Mouse (Mus musculus) colon, adult 2 months (tissue): Measurements from ENCODE around the gene Chd9. TPM values are rescaled to one million over a fixed set of nuclear protein-coding genes. Genes with fewer than 3 reads are reported as not detected.

Source experiments
- polyA plus RNA-seq: library from polyadenylated mRNA; depleted of rRNA; stranded (reverse); fragments of >200 nt; gene quantifications from 2 replicates; pipeline ENCODE4 v1.2.3, GENCODE M21; 2012; rRNA removed

The Chd9 gene
- 277 and 308 TPM in 2 replicates for polyA plus RNA-seq

DNA sequence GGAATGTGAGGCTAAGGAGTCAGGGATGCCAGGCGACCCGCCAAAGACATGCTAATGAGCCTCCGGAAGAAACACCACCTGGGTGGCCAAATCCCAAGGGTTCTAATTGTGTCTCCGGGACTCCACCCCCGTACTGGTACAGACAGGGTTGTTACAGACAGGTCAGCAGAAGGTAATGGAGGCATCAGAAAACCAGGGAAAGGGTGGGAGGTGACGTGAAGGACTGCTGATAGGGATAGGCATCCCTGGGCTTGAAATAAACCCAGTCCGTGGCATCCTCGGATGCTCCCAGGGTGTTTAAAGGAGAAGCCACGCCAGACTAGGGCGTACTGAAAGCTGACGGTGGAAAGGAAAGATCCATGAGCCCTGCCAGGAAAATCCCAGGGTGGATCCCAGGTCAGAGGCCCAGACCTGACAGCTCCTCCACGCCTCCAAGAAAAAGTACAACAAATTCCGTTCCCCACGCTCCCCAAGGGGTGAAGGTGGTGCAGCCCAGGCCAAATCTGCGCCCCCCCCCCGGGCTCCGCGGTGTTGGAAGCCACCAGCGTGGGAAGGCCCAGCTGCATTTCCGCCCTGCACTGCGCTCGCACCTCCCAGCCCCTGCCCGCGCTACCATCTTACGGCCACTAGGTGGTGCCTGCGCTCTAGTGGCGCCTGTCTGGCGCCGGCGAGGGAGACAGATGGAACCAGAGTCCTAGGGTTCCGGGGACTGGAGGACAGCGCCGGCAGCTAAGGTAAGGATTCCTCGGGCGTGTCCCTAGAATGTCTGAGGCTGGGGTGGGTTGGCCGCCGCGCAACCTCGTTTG, at the start of gene Chd9:
Gene Chd9, plus strand, starts transcription at position 172 of the 806 bp plus-strand sequence.

DNA sequence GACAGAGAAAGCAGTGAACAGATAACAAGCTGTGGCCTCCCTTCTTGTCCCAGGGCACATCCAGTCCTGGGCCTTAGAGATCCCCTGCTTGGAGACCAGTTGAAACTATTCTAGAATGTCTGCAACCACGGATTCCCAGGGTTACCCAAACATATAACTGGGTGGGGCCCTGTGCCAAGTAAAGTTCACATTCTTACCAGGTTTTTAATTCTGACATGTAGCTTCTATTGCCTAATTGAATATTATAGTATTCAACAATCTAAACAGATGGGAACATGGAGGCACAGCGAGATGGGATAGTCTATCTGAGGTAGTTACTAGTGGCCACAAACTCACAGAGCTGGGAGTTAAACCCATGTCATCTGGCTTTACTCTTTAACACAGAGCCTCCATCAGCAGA, 10.9 kb upstream of the Chd9 start, which contains the start of gene Gm19935:
Gene Gm19935, minus strand, starts transcription at position 101 of the 400 bp plus-strand sequence.

DNA sequence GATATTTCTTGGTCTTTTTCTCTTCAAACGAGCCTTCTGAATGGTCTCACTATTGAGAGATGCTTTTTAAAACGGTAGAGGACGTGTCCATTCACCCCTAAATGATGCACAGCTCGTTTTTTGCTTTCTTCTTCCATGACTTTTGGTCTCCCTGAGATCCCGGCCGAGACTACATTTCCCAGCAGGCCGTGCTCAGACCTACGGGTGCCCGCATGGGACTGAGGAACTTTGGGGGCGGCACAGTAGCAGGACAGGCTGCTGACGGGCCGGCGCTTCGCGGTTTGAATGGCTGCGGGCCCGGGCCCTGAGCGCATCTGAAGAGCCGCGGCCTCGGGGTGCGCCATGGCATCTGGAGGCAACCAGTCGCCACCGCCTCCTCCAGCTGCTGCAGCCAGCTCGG, 241.7 kb downstream of the Chd9 start, which contains the start of gene Rbl2:
Gene Rbl2, plus strand, starts transcription at position 224 of the 400 bp plus-strand sequence.

Other genes with a start within 250 kb of the Chd9 start
- not detected in 2 replicates for gene Gm19935, start 11.0 kb upstream of the Chd9 start, polyA plus RNA-seq
- 11.8 and 12.6 TPM in 2 replicates for gene Rbl2, start 241.7 kb downstream of the Chd9 start, polyA plus RNA-seq